Mouse (Mus musculus) bone marrow, adult 2 months (tissue): ENCODE measurements at regions not wholly inside any gene's neighbourhood (a gene's known extent, or its start where the extent isn't known, plus 50 kb on each side); places are given as distances from the start of the nearest gene placed in this dataset.

Experiments
- CTCF ChIP-seq: fragments of 200-500 bp; IDR thresholded peaks from 2 replicates; pipeline ENCODE4 v1.5.1; 2011; ENCODE audit warnings: low read length, control low read depth; ENCODE audit not compliant: control insufficient read depth, insufficient read depth
- POLR2A ChIP-seq: fragments of 200-500 bp; IDR thresholded peaks from 2 replicates; pipeline ENCODE4 v1.6.1; 2011; ENCODE audit warnings: low read depth, mild to moderate bottlenecking, control low read depth, low read length, borderline replicate concordance; ENCODE audit not compliant: control insufficient read depth

GRCm38 (mm10) chr7:35948794-35949193 is 146.0 kb upstream of the Zfp507 start:
- TF ChIP-seq POLR2A = no peak
- no peak for TF ChIP-seq CTCF
